Mouse (Mus musculus): ENCODE data around the gene 1810010H24Rik. TPM values are rescaled to one million over a fixed set of nuclear protein-coding genes. Genes with fewer than 3 reads are reported as not detected.
"Not testable (repeated sequence)": the region's sequence is repeated elsewhere in the genome, so short reads cannot be mapped to it uniquely, and the experiment has no call there.

Gene 1810010H24Rik
- polyA plus RNA-seq, 1 experiment: 2.5 TPM

GRCm38 (mm10) chr11:107019722-107020121 lies 5.8 kb upstream of the 1810010H24Rik start:
- not testable (repeated sequence) for H3K4me1 ChIP-seq (ENCODE audit: control insufficient read depth, insufficient read depth, insufficient read length, low read length); H3K4me3 ChIP-seq (ENCODE audit: insufficient read depth, low read depth, low read length); H3K27ac ChIP-seq (replicated peaks; ENCODE audit: low read depth, low read length)

- peaks cover 2% of the 10 kb centered on the region; the same call in 1 of the 2 replicates for H3K4me1 ChIP-seq (ENCODE audit: control insufficient read depth, insufficient read depth, insufficient read length, low read length)
- H3K4me3 ChIP-seq (ENCODE audit: insufficient read depth, low read depth, low read length): no peak overlapping the region
- H3K27ac ChIP-seq (replicated peaks; ENCODE audit: low read depth, low read length): no peak overlapping the region
These were observed 3.3 kb upstream of the 1810010H24Rik start for GRCm38 (mm10) chr11:107022050-107022683.

GRCm38 (mm10) chr11:107024406-107024805 lies 1.1 kb upstream of the 1810010H24Rik start:
- Histone ChIP-seq H3K4me3 (ENCODE audit: insufficient read depth, low read depth, low read length) (no peak overlapping the region), H3K27ac (replicated peaks; ENCODE audit: low read depth, low read length) (no peak overlapping the region), H3K4me1 (ENCODE audit: control insufficient read depth, insufficient read depth, insufficient read length, low read length) (peaks cover 4% of the 10 kb centered on the region; the same call in 1 of the 2 replicates)

- Histone ChIP-seq H3K4me1 (ENCODE audit: control insufficient read depth, insufficient read depth, insufficient read length, low read length) (peaks cover 4% of the 10 kb centered on the region; the same call in 1 of the 2 replicates), H3K27ac (replicated peaks; ENCODE audit: low read depth, low read length) (no peak overlapping the region), H3K4me3 (ENCODE audit: insufficient read depth, low read depth, low read length) (peak overlapping the region; percentile 90)
These were observed 1.3 kb downstream of the 1810010H24Rik start for GRCm38 (mm10) chr11:107026554-107027430.

- Histone ChIP-seq H3K4me1 (ENCODE audit: control insufficient read depth, insufficient read depth, insufficient read length, low read length) (peaks cover 4% of the 10 kb centered on the region; the same call in 1 of the 2 replicates), H3K4me3 (ENCODE audit: insufficient read depth, low read depth, low read length) (peak overlapping the region; percentile 90), H3K27ac (replicated peaks; ENCODE audit: low read depth, low read length) (0 out of 2 replicates have a peak overlapping the region, but pooled peaks have one; percentile 16)
These were observed 2.2 kb downstream of the 1810010H24Rik start for GRCm38 (mm10) chr11:107027431-107028274.

GRCm38 (mm10) chr11:107028275-107028618 lies 2.8 kb downstream of the 1810010H24Rik start:
- Histone ChIP-seq H3K4me3 (ENCODE audit: insufficient read depth, low read depth, low read length) (peak overlapping the region; percentile 90), H3K27ac (replicated peaks; ENCODE audit: low read depth, low read length) (no peak overlapping the region), H3K4me1 (ENCODE audit: control insufficient read depth, insufficient read depth, insufficient read length, low read length) (peaks cover 4% of the 10 kb centered on the region; the same call in 1 of the 2 replicates)

- H3K4me3 ChIP-seq (ENCODE audit: insufficient read depth, low read depth, low read length): peak overlapping the region; percentile 90
- peaks cover 4% of the 10 kb centered on the region; the same call in 1 of the 2 replicates for H3K4me1 ChIP-seq (ENCODE audit: control insufficient read depth, insufficient read depth, insufficient read length, low read length)
- H3K27ac ChIP-seq (replicated peaks; ENCODE audit: low read depth, low read length): no peak overlapping the region
These were observed 3.3 kb downstream of the 1810010H24Rik start for GRCm38 (mm10) chr11:107028754-107029153.

- H3K4me1 ChIP-seq (ENCODE audit: control insufficient read depth, insufficient read depth, insufficient read length, low read length): peaks cover 4% of the 10 kb centered on the region; the same call in 1 of the 2 replicates
- H3K4me3 ChIP-seq (ENCODE audit: insufficient read depth, low read depth, low read length): no peak overlapping the region
- H3K27ac ChIP-seq (replicated peaks; ENCODE audit: low read depth, low read length): no peak overlapping the region
These were observed 4.1 kb downstream of the 1810010H24Rik start for GRCm38 (mm10) chr11:107029536-107029935.

- H3K4me3 ChIP-seq (ENCODE audit: insufficient read depth, low read depth, low read length): no peak overlapping the region
- H3K27ac ChIP-seq (replicated peaks; ENCODE audit: low read depth, low read length): no peak overlapping the region
- 0 out of 2 replicates have a peak, but pooled peaks cover 2% of the 10 kb centered on the region for H3K4me1 ChIP-seq (ENCODE audit: control insufficient read depth, insufficient read depth, insufficient read length, low read length)
These were observed 6.2 kb downstream of the 1810010H24Rik start for GRCm38 (mm10) chr11:107031635-107032034.

GRCm38 (mm10) chr11:107034085-107034810 lies 8.8 kb downstream of the 1810010H24Rik start:
- Histone ChIP-seq H3K27ac (replicated peaks; ENCODE audit: low read depth, low read length) (no peak overlapping the region), H3K4me3 (ENCODE audit: insufficient read depth, low read depth, low read length) (no peak overlapping the region), H3K4me1 (ENCODE audit: control insufficient read depth, insufficient read depth, insufficient read length, low read length) (no peaks in the 10 kb centered on the region)

GRCm38 (mm10) chr11:107039417-107039816 lies 13.9 kb downstream of the 1810010H24Rik start:
- H3K27ac ChIP-seq (replicated peaks; ENCODE audit: low read depth, low read length): no peak overlapping the region
- no peak overlapping the region for H3K4me3 ChIP-seq (ENCODE audit: insufficient read depth, low read depth, low read length)

GRCm38 (mm10) chr11:107041396-107041795 lies 15.9 kb downstream of the 1810010H24Rik start:
- no peak overlapping the region for H3K27ac ChIP-seq (replicated peaks; ENCODE audit: low read depth, low read length)
- no peaks in the 10 kb centered on the region for H3K4me1 ChIP-seq (ENCODE audit: control insufficient read depth, insufficient read depth, insufficient read length, low read length)
- no peak overlapping the region for H3K4me3 ChIP-seq (ENCODE audit: insufficient read depth, low read depth, low read length)

More at GRCm38 (mm10) chr11:107039417-107039816, 13.9 kb downstream of the 1810010H24Rik start:
- no peaks in the 10 kb centered on the region for H3K4me1 ChIP-seq (ENCODE audit: control insufficient read depth, insufficient read depth, insufficient read length, low read length)

- no peaks in the 10 kb centered on the region for H3K4me1 ChIP-seq (ENCODE audit: control insufficient read depth, insufficient read depth, insufficient read length, low read length)
- H3K27ac ChIP-seq (replicated peaks; ENCODE audit: low read depth, low read length): no peak overlapping the region
- H3K4me3 ChIP-seq (ENCODE audit: insufficient read depth, low read depth, low read length): no peak overlapping the region
These were observed 17.9 kb downstream of the 1810010H24Rik start for GRCm38 (mm10) chr11:107043361-107043760.

GRCm38 (mm10) chr11:107044321-107044720 lies 18.8 kb downstream of the 1810010H24Rik start:
- no peak overlapping the region for H3K27ac ChIP-seq (replicated peaks; ENCODE audit: low read depth, low read length)
- no peak overlapping the region for H3K4me3 ChIP-seq (ENCODE audit: insufficient read depth, low read depth, low read length)
- H3K4me1 ChIP-seq (ENCODE audit: control insufficient read depth, insufficient read depth, insufficient read length, low read length): no peaks in the 10 kb centered on the region
